Mouse (Mus musculus) hindbrain, embryonic 11.5 days (tissue): ENCODE data around the gene Zdhhc18. TPM values are rescaled to one million over a fixed set of nuclear protein-coding genes. Genes with fewer than 3 reads are reported as not detected.

Experiments
- ATAC-seq: fragments of 200-750 bp; cut with Nextera tagmentation; 2 replicates; pipeline ENCODE4 v1.8.0; 2017; ENCODE audit warnings: mild to moderate bottlenecking, moderate TSS enrichment, moderate library complexity; ENCODE audit not compliant: low FRiP score
- DNase-seq: peaks from one replicate; pipeline ENCODE4 v3.0.0-alpha.2; 2015; ENCODE audit warnings: low spot score
- H3K27ac ChIP-seq: fragments of 300-500 bp; sonication (generic); 2 replicates; pipeline ENCODE4 v1.5.1; 2014; ENCODE audit warnings: mild to moderate bottlenecking, low read depth, low read length
- H3K27me3 ChIP-seq: fragments of 300-500 bp; sonication (generic); 2 replicates; pipeline ENCODE4 v1.6.1; 2014; ENCODE audit warnings: mild to moderate bottlenecking, low read length, moderate library complexity, mixed read lengths; ENCODE audit not compliant: control insufficient read depth, insufficient read depth
- H3K36me3 ChIP-seq: fragments of 300-500 bp; sonication (generic); 2 replicates; pipeline ENCODE4 v1.6.1; 2014; ENCODE audit warnings: mild to moderate bottlenecking, low read length, moderate library complexity, mixed read lengths; ENCODE audit not compliant: control insufficient read depth, insufficient read depth
- H3K4me1 ChIP-seq: fragments of 300-500 bp; sonication (generic); replicated peaks from 2 replicates; pipeline ENCODE4 v1.6.1; 2014; ENCODE audit warnings: low read length, mixed read lengths; ENCODE audit not compliant: control insufficient read depth, insufficient read depth
- H3K4me2 ChIP-seq: fragments of 300-500 bp; sonication (generic); replicated peaks from 2 replicates; pipeline ENCODE4 v1.6.1; 2014; ENCODE audit warnings: mild to moderate bottlenecking, low read depth, low read length
- H3K4me3 ChIP-seq: fragments of 300-500 bp; sonication (generic); 2 replicates; pipeline ENCODE4 v1.5.1; 2014; ENCODE audit warnings: low read depth, low read length
- H3K9ac ChIP-seq: fragments of 300-500 bp; sonication (generic); 2 replicates; pipeline ENCODE4 v1.6.1; 2014; ENCODE audit warnings: low read depth, low read length
- H3K9me3 ChIP-seq: fragments of 300-500 bp; sonication (generic); 2 replicates; pipeline ENCODE4 v1.6.1; 2016; ENCODE audit warnings: low read length; ENCODE audit not compliant: control insufficient read depth
- WGBS: fragments of 180-500 bp; shearing (Covaris S2); extraction: QIAGEN DNeasy Blood & Tissue Kit; methylation state at CpG from one replicate; pipeline ENCODE4 v1.1.7; 2014; 5-methylcytosine and 5-hydroxymethylcytosine counted together
- polyA plus RNA-seq: library from polyadenylated mRNA; unstranded; fragments of >200 nt; fragmentation: Nextera tagmentation; extraction: Ambion mirVana; gene quantifications from 2 replicates; pipeline ENCODE4 v1.2.1, GENCODE M21; 2014

The Zdhhc18 gene
- polyA plus RNA-seq, 1 experiment from 2014 or later: 2.8 TPM

GRCm38 (mm10) chr4:133619473-133620136 is 30.3 kb downstream of the Zdhhc18 start:
- no peaks in the 10 kb centered on the region for H3K4me1 ChIP-seq
- 77% methylated on average over 4 of the region's 4 CpGs for WGBS
- ATAC-seq: no peak

GRCm38 (mm10) chr4:133617936-133618335 is 32.0 kb downstream of the Zdhhc18 start:
- no peak for DNase-seq
- WGBS: 95% methylated on average over 11 of the region's 11 CpGs
- ATAC-seq: no peak

More at GRCm38 (mm10) chr4:133619473-133620136, 30.3 kb downstream of the Zdhhc18 start:
- Histone ChIP-seq H3K4me3 (no peak overlapping the region), H3K9me3 (no peaks in the 10 kb centered on the region), H3K36me3 (no peaks in the 10 kb centered on the region), H3K4me2 (no peak overlapping the region), H3K27ac (no peak overlapping the region), H3K27me3 (no peaks in the 10 kb centered on the region), H3K9ac (no peak overlapping the region)
- DNase-seq: no peak

GRCm38 (mm10) chr4:133615416-133615815 is 34.5 kb downstream of the Zdhhc18 start:
- ATAC-seq (no peak), DNase-seq (no peak)
- WGBS: 78% methylated on average over 10 of the region's 10 CpGs
- Histone ChIP-seq H3K27me3 (no peaks in the 10 kb centered on the region), H3K9me3 (no peaks in the 10 kb centered on the region), H3K36me3 (peaks cover 5% of the 10 kb centered on the region), H3K4me3 (no peak overlapping the region), H3K9ac (no peak overlapping the region), H3K27ac (no peak overlapping the region), H3K4me1 (no peaks in the 10 kb centered on the region), H3K4me2 (no peak overlapping the region)

More at GRCm38 (mm10) chr4:133617936-133618335, 32.0 kb downstream of the Zdhhc18 start:
- no peak overlapping the region for H3K4me3 ChIP-seq
- no peaks in the 10 kb centered on the region for H3K9me3 ChIP-seq
- H3K4me2 ChIP-seq: no peak overlapping the region
- H3K27me3 ChIP-seq: no peaks in the 10 kb centered on the region
- no peak overlapping the region for H3K27ac ChIP-seq
- H3K4me1 ChIP-seq: no peaks in the 10 kb centered on the region
- no peaks in the 10 kb centered on the region; the same call in 1 of the 2 replicates for H3K36me3 ChIP-seq
- no peak overlapping the region for H3K9ac ChIP-seq

GRCm38 (mm10) chr4:133614274-133614761 is 35.6 kb downstream of the Zdhhc18 start:
- H3K9ac ChIP-seq: no peak overlapping the region
- 90% methylated on average over 8 of the region's 8 CpGs for WGBS
- H3K36me3 ChIP-seq: peaks cover 5% of the 10 kb centered on the region
- DNase-seq (no peak), ATAC-seq (no peak)
- no peaks in the 10 kb centered on the region for H3K9me3 ChIP-seq
- no peaks in the 10 kb centered on the region for H3K27me3 ChIP-seq
- no peak overlapping the region for H3K4me3 ChIP-seq
- no peak overlapping the region for H3K27ac ChIP-seq
- no peaks in the 10 kb centered on the region for H3K4me1 ChIP-seq
- no peak overlapping the region for H3K4me2 ChIP-seq

- H3K27me3 ChIP-seq: no peaks in the 10 kb centered on the region
- WGBS: 90% methylated on average over 4 of the region's 4 CpGs
- no peaks in the 10 kb centered on the region for H3K9me3 ChIP-seq
- no peak overlapping the region for H3K9ac ChIP-seq
- peaks cover 5% of the 10 kb centered on the region for H3K36me3 ChIP-seq
- H3K4me1 ChIP-seq: no peaks in the 10 kb centered on the region
- DNase-seq: no peak
- no peak overlapping the region for H3K27ac ChIP-seq
- H3K4me2 ChIP-seq: no peak overlapping the region
- ATAC-seq: no peak
- H3K4me3 ChIP-seq: no peak overlapping the region
Observed at GRCm38 (mm10) chr4:133613867-133614266, 36.1 kb downstream of the Zdhhc18 start.

DNA sequence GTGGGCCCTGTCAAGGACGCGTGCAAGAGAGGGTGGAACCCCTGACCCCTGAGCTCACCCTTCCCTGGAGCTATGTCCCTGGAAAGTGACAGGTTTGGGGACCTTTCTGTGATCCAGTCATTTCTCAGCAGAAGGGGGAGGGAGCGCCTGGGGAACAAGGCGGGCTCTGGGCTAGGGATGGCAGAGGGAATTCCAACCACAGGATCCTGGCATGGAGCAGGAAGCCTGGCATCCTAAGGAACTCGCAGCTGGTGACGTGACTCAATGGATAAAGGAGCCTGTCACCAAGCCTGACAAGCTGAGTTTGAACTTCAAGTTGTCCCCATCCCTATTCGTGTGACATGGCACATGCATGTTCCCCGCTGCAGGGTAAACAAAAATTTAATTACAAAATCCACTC is 36.9 kb downstream of the Zdhhc18 start:
- Histone ChIP-seq H3K4me2 (no peak overlapping the region), H3K4me1 (no peaks in the 10 kb centered on the region), H3K9ac (no peak overlapping the region), H3K4me3 (no peak overlapping the region), H3K27ac (no peak overlapping the region), H3K36me3 (peaks cover 5% of the 10 kb centered on the region), H3K27me3 (no peaks in the 10 kb centered on the region), H3K9me3 (no peaks in the 10 kb centered on the region)
- ATAC-seq (no peak), DNase-seq (no peak)
- WGBS: 93% methylated on average over 8 of the region's 8 CpGs

DNA sequence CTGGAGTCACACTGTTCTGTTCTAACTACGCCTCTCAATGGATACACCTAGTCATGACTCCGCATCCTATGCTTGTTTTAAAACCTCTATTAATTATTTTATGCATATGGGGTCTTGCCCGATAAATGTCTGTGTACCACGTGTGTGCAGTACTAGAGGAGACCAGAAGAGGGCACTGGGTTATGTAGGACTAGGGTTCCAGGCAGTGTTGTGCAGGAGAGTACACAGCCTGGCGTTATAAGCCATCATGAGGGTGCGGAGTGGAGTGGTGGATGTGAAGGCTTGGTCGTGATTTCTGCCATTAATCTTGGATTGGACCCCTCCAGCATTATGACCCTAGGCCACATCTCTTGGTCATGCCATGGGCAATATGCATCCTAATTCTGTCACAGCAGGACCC is 37.5 kb downstream of the Zdhhc18 start:
- ATAC-seq (no peak), DNase-seq (no peak)
- no peaks in the 10 kb centered on the region for H3K9me3 ChIP-seq
- H3K27me3 ChIP-seq: no peaks in the 10 kb centered on the region
- no peaks in the 10 kb centered on the region for H3K4me1 ChIP-seq
- H3K36me3 ChIP-seq: peaks cover 5% of the 10 kb centered on the region
- no peak overlapping the region for H3K9ac ChIP-seq
- H3K4me3 ChIP-seq: no peak overlapping the region
- 97% methylated on average over 7 of the region's 7 CpGs for WGBS
- no peak overlapping the region for H3K4me2 ChIP-seq
- H3K27ac ChIP-seq: no peak overlapping the region

DNA sequence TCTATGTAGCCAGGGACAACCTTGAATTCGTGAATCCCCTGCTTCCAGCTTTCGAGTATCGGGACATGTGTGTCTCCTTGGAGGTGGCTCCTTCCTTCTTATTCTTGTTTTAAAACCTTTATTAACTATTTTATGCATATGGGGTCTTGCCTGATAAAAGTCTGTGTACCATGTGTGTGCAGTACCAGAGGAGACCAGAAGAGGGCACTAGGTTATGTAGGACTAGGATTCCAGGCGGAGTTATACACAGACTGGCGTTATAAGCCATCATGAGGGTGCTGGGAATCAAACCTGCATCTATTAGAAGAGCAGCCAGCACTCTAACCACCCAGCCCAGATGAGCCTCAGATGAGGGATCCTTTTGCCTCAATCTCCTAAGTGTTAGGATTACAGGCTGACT is 38.1 kb downstream of the Zdhhc18 start:
- Histone ChIP-seq H3K9ac (no peak overlapping the region), H3K9me3 (no peaks in the 10 kb centered on the region), H3K4me2 (no peak overlapping the region), H3K27me3 (no peaks in the 10 kb centered on the region), H3K4me1 (no peaks in the 10 kb centered on the region), H3K36me3 (peaks cover 5% of the 10 kb centered on the region), H3K4me3 (no peak overlapping the region), H3K27ac (no peak overlapping the region)
- DNase-seq (no peak), ATAC-seq (no peak)
- WGBS: 93% methylated on average over 5 of the region's 5 CpGs

GRCm38 (mm10) chr4:133609719-133610118 is 40.2 kb downstream of the Zdhhc18 start:
- Histone ChIP-seq H3K9me3 (no peaks in the 10 kb centered on the region), H3K36me3 (peaks cover 5% of the 10 kb centered on the region), H3K27me3 (no peaks in the 10 kb centered on the region), H3K4me1 (no peaks in the 10 kb centered on the region), H3K27ac (no peak overlapping the region), H3K9ac (no peak overlapping the region), H3K4me2 (no peak overlapping the region), H3K4me3 (no peak overlapping the region)
- no peak for ATAC-seq
- DNase-seq: peak; percentile 87
- WGBS: 21% methylated on average over 6 of the region's 6 CpGs
